Comparison of ENCODE assay signal across 12 mouse cellular contexts in the genomic region with DNA sequence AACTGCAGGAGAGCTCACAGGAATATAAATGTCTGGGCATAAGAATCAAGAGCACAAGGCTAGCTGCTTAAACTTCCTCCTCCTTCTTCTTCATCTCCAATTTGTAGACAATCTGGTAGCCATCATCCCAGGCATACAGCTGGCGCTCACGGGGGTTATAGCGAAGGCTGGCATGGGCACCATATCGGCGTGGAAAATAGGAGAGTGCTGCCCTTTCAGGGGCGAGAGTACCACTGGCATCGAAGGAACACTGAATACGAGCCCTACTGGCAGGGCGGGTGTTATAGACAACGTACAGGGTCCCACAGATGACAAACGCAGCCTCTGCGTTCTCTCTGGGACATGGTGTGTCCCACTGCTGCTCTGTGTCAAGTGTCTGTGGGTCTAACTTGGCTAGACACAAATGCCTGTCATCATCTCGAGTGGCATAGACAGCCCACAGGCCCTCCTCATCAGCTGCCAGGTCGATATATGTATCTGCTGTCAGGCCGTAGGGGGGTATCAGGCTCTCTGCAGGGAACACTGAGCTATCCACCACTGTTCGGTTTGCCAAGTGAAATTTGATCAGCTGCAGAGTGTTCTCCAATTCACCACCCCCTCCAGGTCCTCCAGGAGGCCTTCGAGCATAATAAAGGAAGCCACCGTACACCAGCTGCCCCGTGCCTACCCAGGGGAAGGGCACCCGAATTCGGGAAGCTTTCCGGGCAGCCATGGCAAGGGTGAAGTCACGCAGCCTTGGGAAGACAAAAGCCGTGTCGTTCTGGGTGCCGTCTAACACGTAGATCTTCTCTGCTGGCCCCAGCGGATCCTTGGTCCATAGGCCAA. TPM values are rescaled to one million over a fixed set of nuclear protein-coding genes. Genes with fewer than 3 reads are reported as not detected.
DNase-seq lines count a peak whose midpoint lies in the region; ATAC-seq and TF ChIP-seq lines count a peak whose summit lies in the region.
"Had no signal": no experiment of that assay in that cellular context is flagged by ENCODE, and none has a peak within 500 bp of the region (broad histone marks: within the 10 kb centered on the region; RNA-seq: fewer than 3 reads in every experiment).

No protein-coding gene starts in this region.

- peaks cover 66% of the 10 kb centered on the region for H3K4me1 ChIP-seq in forebrain, embryonic 12.5 days
- peaks cover 59% of the 10 kb centered on the region for H3K4me1 ChIP-seq in forebrain, embryonic 15.5 days
- H3K4me1 ChIP-seq in hindbrain, embryonic 16.5 days (ENCODE audit: control insufficient read depth, insufficient read depth, low read depth, low read length): peaks cover 45% of the 10 kb centered on the region
- peaks cover 66% of the 10 kb centered on the region for H3K4me1 ChIP-seq in neural tube, embryonic 15.5 days

- H3K27me3 ChIP-seq in forebrain, embryonic 12.5 days: peaks cover 10% of the 10 kb centered on the region
- no peaks in the 10 kb centered on the region for H3K27me3 ChIP-seq in forebrain, embryonic 15.5 days
- H3K27me3 ChIP-seq in hindbrain, embryonic 16.5 days (replicated peaks; ENCODE audit: control insufficient read depth, insufficient read depth, low read length): no peaks in the 10 kb centered on the region
- no peaks in the 10 kb centered on the region for H3K27me3 ChIP-seq in neural tube, embryonic 15.5 days (replicated peaks)

- ATAC-seq in forebrain, embryonic 12.5 days (ENCODE audit: low FRiP score): no peak
- ATAC-seq in forebrain, embryonic 15.5 days (replicated peaks): no peak
- ATAC-seq in hindbrain, embryonic 16.5 days: no peak
- ATAC-seq in neural tube, embryonic 15.5 days (ENCODE audit: low FRiP score): no peak
- ATAC-seq: forebrain, postnatal 0 days had no signal

- H3K4me3 ChIP-seq in forebrain, embryonic 12.5 days (replicated peaks): no peak overlapping the region
- H3K4me3 ChIP-seq in forebrain, embryonic 15.5 days: no peak overlapping the region
- H3K4me3 ChIP-seq in left cerebral cortex, adult 2 months: no peak overlapping the region
- no peak overlapping the region for H3K4me3 ChIP-seq in hindbrain, embryonic 16.5 days (ENCODE audit: low read length)
- peak overlapping the region; percentile 27; the same call in 1 of the 2 replicates for H3K4me3 ChIP-seq in neural tube, embryonic 15.5 days (replicated peaks)

- no peak for TF ChIP-seq CTCF in left cerebral cortex, adult 2 months (IDR thresholded peaks at IDR 0.05)

- 82% methylated on average over 28 of the region's 28 CpGs for WGBS in forebrain, embryonic 12.5 days
- WGBS in forebrain, embryonic 15.5 days: 83% methylated on average over 28 of the region's 28 CpGs
- WGBS in hindbrain, embryonic 16.5 days: 55% methylated on average over 28 of the region's 28 CpGs
- 63% methylated on average over 28 of the region's 28 CpGs for WGBS in neural tube, embryonic 15.5 days

- H3K27ac ChIP-seq in forebrain, embryonic 12.5 days: no peak overlapping the region
- no peak overlapping the region for H3K27ac ChIP-seq in forebrain, embryonic 15.5 days (replicated peaks)
- peak overlapping the region; percentile 56; the same call in 1 of the 2 replicates for H3K27ac ChIP-seq in left cerebral cortex, adult 2 months
- H3K27ac ChIP-seq in hindbrain, embryonic 16.5 days (ENCODE audit: low read depth, low read length): no peak overlapping the region
- H3K27ac ChIP-seq in neural tube, embryonic 15.5 days (replicated peaks): peak overlapping the region; percentile 84; the same call in 1 of the 2 replicates

- no peaks in the 10 kb centered on the region for H3K36me3 ChIP-seq in forebrain, embryonic 12.5 days (replicated peaks)
- no peaks in the 10 kb centered on the region for H3K36me3 ChIP-seq in forebrain, embryonic 15.5 days
- no peaks in the 10 kb centered on the region for H3K36me3 ChIP-seq in hindbrain, embryonic 16.5 days (ENCODE audit: control insufficient read depth, insufficient read depth, low read length)
- H3K36me3 ChIP-seq in neural tube, embryonic 15.5 days: no peaks in the 10 kb centered on the region

- no peak overlapping the region for H3K9ac ChIP-seq in forebrain, embryonic 12.5 days
- no peak overlapping the region for H3K9ac ChIP-seq in forebrain, embryonic 15.5 days (replicated peaks)
- H3K9ac ChIP-seq in hindbrain, embryonic 16.5 days (ENCODE audit: low read depth, low read length): no peak overlapping the region; the same call in 1 of the 2 replicates
- no peak overlapping the region for H3K9ac ChIP-seq in neural tube, embryonic 15.5 days (replicated peaks)
- H3K9ac ChIP-seq: forebrain, postnatal 0 days had no signal

- H3K9me3 ChIP-seq in forebrain, embryonic 12.5 days: no peaks in the 10 kb centered on the region
- no peaks in the 10 kb centered on the region for H3K9me3 ChIP-seq in forebrain, embryonic 15.5 days
- no peaks in the 10 kb centered on the region for H3K9me3 ChIP-seq in hindbrain, embryonic 16.5 days (ENCODE audit: control insufficient read depth, low read length)
- no peaks in the 10 kb centered on the region for H3K9me3 ChIP-seq in neural tube, embryonic 15.5 days (replicated peaks)

- no peak for DNase-seq in left cerebral cortex, adult 2 months (ENCODE audit: extremely low spot score in 1 of 2, low spot score in 2 of 2)
- DNase-seq in left cerebral cortex, postnatal 25 days (ENCODE audit: low spot score in 2 of 2): no peak
- no peak for DNase-seq in layer of hippocampus, adult 9-10 months (ENCODE audit: low spot score)
- no peak for DNase-seq in T-cell, adult 2 months (ENCODE audit: low spot score)
- DNase-seq: forebrain, postnatal 0 days; right cerebral cortex, postnatal 14 days had no signal

- intact Hi-C loops in left cerebral cortex, adult 2 months (cut with DNase I): loop anchor here (2.0 to 5.0 kb wide), 4 partner anchors 153 to 299 kb away; partner anchors contain the start of gene Syt6
- intact Hi-C loops in left cerebral cortex, postnatal 25 days (cut with DNase I): loop anchor here (5.0 kb wide), 2 partner anchors 164 to 219 kb away; no protein-coding TSS in a partner anchor

- peak overlapping the region; percentile 13; the same call in 1 of the 2 replicates for H3K4me2 ChIP-seq in forebrain, embryonic 12.5 days
- H3K4me2 ChIP-seq in forebrain, embryonic 15.5 days (replicated peaks): no peak overlapping the region
- peak overlapping the region; percentile 46; the same call in 1 of the 2 replicates for H3K4me2 ChIP-seq in hindbrain, embryonic 16.5 days (ENCODE audit: low read length)
- peak overlapping the region; percentile 53 for H3K4me2 ChIP-seq in neural tube, embryonic 15.5 days

RNA-seq across cellular contexts. Expression of gene Olfml3, which starts 1.8 kb away (rescaled TPM):
- 5.3 and 7.2 TPM in 2 replicates for polyA plus RNA-seq in forebrain, embryonic 12.5 days (2016; fragmentation: Nextera tagmentation; extraction: Ambion mirVana)
- polyA plus RNA-seq in forebrain, embryonic 15.5 days (2015; fragmentation: Nextera tagmentation; extraction: Ambion mirVana): 5.1 and 5.3 TPM in 2 replicates
- total RNA-seq in left cerebral cortex, adult 2 months (2021): 10 to 100 TPM; 12.0 to 13.4 TPM
- 10 to 100 TPM; 14.4 to 15.2 TPM for total RNA-seq in left cerebral cortex, postnatal 25 days (2021)
- 10.0 and 10.5 TPM in 2 replicates for polyA plus RNA-seq in hindbrain, embryonic 16.5 days (2015; fragmentation: Nextera tagmentation; extraction: Ambion mirVana)
- 15.5 and 20.9 TPM in 2 replicates for polyA plus RNA-seq in neural tube, embryonic 15.5 days (2015; fragmentation: Nextera tagmentation; extraction: Ambion mirVana)

RNA-seq across cellular contexts. Expression of gene Gm10964, which starts 3.2 kb away (rescaled TPM):
- not detected in 2 replicates for polyA plus RNA-seq in forebrain, embryonic 12.5 days (2016; fragmentation: Nextera tagmentation; extraction: Ambion mirVana)
- polyA plus RNA-seq in forebrain, embryonic 15.5 days (2015; fragmentation: Nextera tagmentation; extraction: Ambion mirVana): not detected in 2 replicates
- total RNA-seq in left cerebral cortex, adult 2 months (2021): not detected
- total RNA-seq in left cerebral cortex, postnatal 25 days (2021): not detected
- polyA plus RNA-seq in hindbrain, embryonic 16.5 days (2015; fragmentation: Nextera tagmentation; extraction: Ambion mirVana): not detected in 2 replicates
- polyA plus RNA-seq in neural tube, embryonic 15.5 days (2015; fragmentation: Nextera tagmentation; extraction: Ambion mirVana): not detected in 2 replicates
- total RNA-seq: forebrain, postnatal 0 days; layer of hippocampus, postnatal 25 days; megakaryocyte, adult 5-6 weeks had no signal
- polyA plus RNA-seq: forebrain, postnatal 0 days had no signal

RNA-seq across cellular contexts. Expression of gene Hipk1, which starts 55.4 kb away (rescaled TPM):
- 18.2 and 18.5 TPM in 2 replicates for polyA plus RNA-seq in forebrain, embryonic 12.5 days (2016; fragmentation: Nextera tagmentation; extraction: Ambion mirVana)
- polyA plus RNA-seq in forebrain, embryonic 15.5 days (2015; fragmentation: Nextera tagmentation; extraction: Ambion mirVana): 13.0 and 13.5 TPM in 2 replicates
- total RNA-seq in left cerebral cortex, adult 2 months (2021): 100 to 1,000 TPM; 124 to 128 TPM
- total RNA-seq in left cerebral cortex, postnatal 25 days (2021): 100 to 1,000 TPM; 110 to 113 TPM
- polyA plus RNA-seq in hindbrain, embryonic 16.5 days (2015; fragmentation: Nextera tagmentation; extraction: Ambion mirVana): 8.9 and 10.1 TPM in 2 replicates
- polyA plus RNA-seq in neural tube, embryonic 15.5 days (2015; fragmentation: Nextera tagmentation; extraction: Ambion mirVana): 8.6 and 10.2 TPM in 2 replicates

Comparison
In these comparisons a context has a peak if more than half of its experiments do, and no peak if none do; other contexts are left out.
1. H3K27ac ChIP-seq: peak in left cerebral cortex, adult 2 months (single experiment) and neural tube, embryonic 15.5 days (single experiment); none in forebrain, embryonic 12.5 days (single experiment), forebrain, embryonic 15.5 days (single experiment) and hindbrain, embryonic 16.5 days (single experiment).